Mouse (Mus musculus): ENCODE measurements around the gene Psmb5.

The Psmb5 gene

GRCm38 (mm10) chr14:54583681-54584338 is 34.0 kb downstream of the Psmb5 start:
- no peak for DNase-seq

- DNase-seq = no peak
Observed at GRCm38 (mm10) chr14:54582536-54582935, 35.3 kb downstream of the Psmb5 start.

- no peak for DNase-seq
Observed at GRCm38 (mm10) chr14:54579638-54580037, 38.2 kb downstream of the Psmb5 start.

- DNase-seq = no peak
Observed at GRCm38 (mm10) chr14:54578063-54578462, 39.8 kb downstream of the Psmb5 start.

GRCm38 (mm10) chr14:54577089-54577982 is 40.5 kb downstream of the Psmb5 start, which contains the start of gene Ajuba:
Gene Ajuba (minus strand): TSS chr14:54577558.
- peak; percentile 43 to 44 for DNase-seq

GRCm38 (mm10) chr14:54576241-54577088 is 41.4 kb downstream of the Psmb5 start:
- DNase-seq = no peak

GRCm38 (mm10) chr14:54575631-54576030 is 42.2 kb downstream of the Psmb5 start:
- no peak for DNase-seq

GRCm38 (mm10) chr14:54575031-54575430 is 42.8 kb downstream of the Psmb5 start:
- DNase-seq = no peak

- DNase-seq = no peak
Observed at GRCm38 (mm10) chr14:54574253-54574652, 43.6 kb downstream of the Psmb5 start.

- DNase-seq = no peak
Observed at GRCm38 (mm10) chr14:54572790-54573736, 44.8 kb downstream of the Psmb5 start.

- DNase-seq = no peak
Observed at GRCm38 (mm10) chr14:54572122-54572521, 45.7 kb downstream of the Psmb5 start.

- no peak for DNase-seq
Observed at GRCm38 (mm10) chr14:54569451-54570392, 48.1 kb downstream of the Psmb5 start.

GRCm38 (mm10) chr14:54568694-54569414 is 49.0 kb downstream of the Psmb5 start:
- DNase-seq = peak in 1 of 2 experiments; percentile 42
